Mouse (Mus musculus) liver, postnatal 0 days (tissue): ENCODE data around the gene Taok3. TPM values are rescaled to one million over a fixed set of nuclear protein-coding genes. Genes with fewer than 3 reads are reported as not detected.

Source experiments
- ATAC-seq: fragments of 200-750 bp; cut with Nextera tagmentation; 2 replicates; pipeline ENCODE4 v1.8.0; 2017; ENCODE audit warnings: mild to moderate bottlenecking, moderate library complexity
- DNase-seq: peaks from one replicate; pipeline ENCODE4 v3.0.0-alpha.2; 2016
- H3K27ac ChIP-seq: fragments of 300-500 bp; sonication (generic); 2 replicates; pipeline ENCODE4 v1.5.1; 2014; ENCODE audit warnings: antibody characterized with exemption, moderate library complexity, mild to moderate bottlenecking, low read depth
- H3K27me3 ChIP-seq: fragments of 300-500 bp; sonication (generic); 2 replicates; pipeline ENCODE4 v1.6.1; 2014; ENCODE audit warnings: low read length, control low read depth, mixed read lengths; ENCODE audit not compliant: insufficient read depth
- H3K36me3 ChIP-seq: fragments of 300-500 bp; sonication (generic); replicated peaks from 2 replicates; pipeline ENCODE4 v1.6.1; 2014; ENCODE audit warnings: mild to moderate bottlenecking, control low read depth, low read length, moderate library complexity, mixed read lengths; ENCODE audit not compliant: insufficient read depth
- H3K4me1 ChIP-seq: fragments of 300-500 bp; sonication (generic); 2 replicates; pipeline ENCODE4 v1.6.1; 2014; ENCODE audit warnings: antibody characterized with exemption, mild to moderate bottlenecking, control low read depth; ENCODE audit not compliant: insufficient read depth
- H3K4me2 ChIP-seq: fragments of 300-500 bp; sonication (generic); 2 replicates; pipeline ENCODE4 v1.6.1; 2014; ENCODE audit warnings: low read depth, mild to moderate bottlenecking, low read length, moderate library complexity, mixed read lengths
- H3K4me3 ChIP-seq: fragments of 300-500 bp; sonication (generic); 2 replicates; pipeline ENCODE4 v1.5.1; 2014; ENCODE audit warnings: low read depth, low read length
- H3K9ac ChIP-seq: fragments of 300-500 bp; sonication (generic); replicated peaks from 2 replicates; pipeline ENCODE4 v1.6.1; 2014; ENCODE audit warnings: mild to moderate bottlenecking, moderate library complexity
- H3K9me3 ChIP-seq: fragments of 300-500 bp; sonication (generic); 2 replicates; pipeline ENCODE4 v1.6.1; 2016; ENCODE audit warnings: mild to moderate bottlenecking, control low read depth, low read length, mixed read lengths
- CTCF ChIP-seq: sonication (generic); IDR thresholded peaks from 2 replicates; pipeline ENCODE4 v1.5.1; 2016; ENCODE audit warnings: antibody characterized with exemption, low read depth
- EP300 ChIP-seq: IDR thresholded peaks from 2 replicates; pipeline ENCODE4 v1.6.1; 2016; ENCODE audit warnings: antibody characterized with exemption, low read depth, mild to moderate bottlenecking
- WGBS: fragments of 180-500 bp; shearing (Covaris S2); extraction: QIAGEN DNeasy Blood & Tissue Kit; methylation state at CpG from one replicate; pipeline ENCODE4 v1.1.7; 2014; ENCODE audit not compliant: insufficient replicate concordance; 5-methylcytosine and 5-hydroxymethylcytosine counted together
- polyA plus RNA-seq: library from polyadenylated mRNA; unstranded; fragments of >200 nt; fragmentation: Nextera tagmentation; extraction: Ambion mirVana; gene quantifications from 2 replicates; pipeline ENCODE4 v1.2.1, GENCODE M21; 2015

Taok3 gene
- polyA plus RNA-seq, 1 experiment from 2014 or later: 41.9 TPM

- Histone ChIP-seq H3K27me3 (no peaks in the 10 kb centered on the region), H3K27ac (peak overlapping the region; percentile 63), H3K4me2 (peak overlapping the region; percentile 29; the same call in 1 of the 2 replicates), H3K4me3 (no peak overlapping the region), H3K4me1 (peaks cover 24% of the 10 kb centered on the region), H3K9me3 (no peaks in the 10 kb centered on the region), H3K36me3 (peaks cover 23% of the 10 kb centered on the region), H3K9ac (no peak overlapping the region)
- DNase-seq (no peak), ATAC-seq (0 out of 2 replicates have a peak, but pooled peaks have one; percentile 11)
- TF ChIP-seq EP300 (no peak), CTCF (no peak)
- 67% methylated on average over 6 of the region's 6 CpGs for WGBS
Measured at GRCm38 (mm10) chr5:117159805-117160291, 39.9 kb downstream of the Taok3 start.

DNA sequence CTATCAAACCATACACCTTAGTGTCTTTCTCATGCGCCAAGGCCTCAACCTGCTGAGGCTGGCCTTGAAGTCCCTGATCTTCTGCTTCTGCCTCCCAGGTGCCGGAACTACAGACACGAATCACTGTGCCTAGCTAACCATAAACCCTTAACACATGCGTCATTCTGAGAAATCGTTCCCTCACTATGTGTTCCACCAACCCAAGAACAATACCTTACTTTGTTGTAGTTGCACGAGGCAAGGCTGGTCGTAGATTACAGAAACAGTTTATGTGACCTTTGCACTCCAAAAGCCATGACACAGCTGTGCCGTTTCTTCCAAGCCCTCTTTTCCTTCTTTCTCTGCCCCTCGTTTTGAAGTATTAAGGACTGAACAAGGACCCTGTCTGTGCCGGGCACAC is 40.6 kb downstream of the Taok3 start:
- ATAC-seq: no peak
- DNase-seq: no peak
- TF ChIP-seq EP300 (no peak), CTCF (no peak)
- H3K9me3 ChIP-seq: no peaks in the 10 kb centered on the region
- H3K4me3 ChIP-seq: no peak overlapping the region
- no peak overlapping the region for H3K4me2 ChIP-seq
- H3K4me1 ChIP-seq: peaks cover 26% of the 10 kb centered on the region
- H3K9ac ChIP-seq: no peak overlapping the region
- peak overlapping the region; percentile 63 for H3K27ac ChIP-seq
- no peaks in the 10 kb centered on the region for H3K27me3 ChIP-seq
- 73% methylated on average over 10 of the region's 10 CpGs for WGBS
- H3K36me3 ChIP-seq: peaks cover 22% of the 10 kb centered on the region

- no peak overlapping the region for H3K4me3 ChIP-seq
- H3K27ac ChIP-seq: no peak overlapping the region
- no peak overlapping the region for H3K4me2 ChIP-seq
- ATAC-seq (no peak), DNase-seq (no peak)
- TF ChIP-seq CTCF: no peak
- TF ChIP-seq EP300: no peak
- no peak overlapping the region for H3K9ac ChIP-seq
- WGBS: 95% methylated on average over 13 of the region's 13 CpGs
- H3K4me1 ChIP-seq: peaks cover 23% of the 10 kb centered on the region
- no peaks in the 10 kb centered on the region for H3K27me3 ChIP-seq
- no peaks in the 10 kb centered on the region for H3K9me3 ChIP-seq
- H3K36me3 ChIP-seq: peaks cover 24% of the 10 kb centered on the region; the same call in 1 of the 2 replicates
Measured at GRCm38 (mm10) chr5:117163790-117164189, 43.9 kb downstream of the Taok3 start.

DNA sequence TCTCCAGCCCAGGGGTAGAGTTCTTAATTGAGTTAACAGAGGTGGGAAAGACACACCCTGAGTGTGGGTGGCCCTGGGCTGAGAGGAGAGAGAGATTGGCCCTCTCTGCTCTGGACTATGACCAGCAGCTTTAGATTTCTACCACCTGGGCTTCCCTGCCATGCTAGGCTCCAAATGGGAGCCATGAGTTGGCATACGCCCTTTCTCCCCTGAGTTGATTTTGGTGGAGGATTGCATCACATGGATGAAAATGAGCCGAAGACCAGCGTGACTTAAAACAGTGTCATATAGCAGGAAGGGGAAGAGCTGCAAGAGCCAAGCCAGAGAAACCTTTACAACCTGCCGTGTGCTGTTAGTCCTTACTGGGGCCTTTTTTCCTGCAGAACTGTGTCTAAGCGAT is 44.6 kb downstream of the Taok3 start:
- WGBS: 70% methylated on average over 5 of the region's 5 CpGs
- H3K4me1 ChIP-seq: peaks cover 16% of the 10 kb centered on the region
- H3K4me2 ChIP-seq: no peak overlapping the region
- DNase-seq (no peak), ATAC-seq (peak; percentile 68)
- H3K4me3 ChIP-seq: no peak overlapping the region
- peak overlapping the region; percentile 13; the same call in 1 of the 2 replicates for H3K27ac ChIP-seq
- no peaks in the 10 kb centered on the region for H3K9me3 ChIP-seq
- no peaks in the 10 kb centered on the region for H3K27me3 ChIP-seq
- no peak overlapping the region for H3K9ac ChIP-seq
- TF ChIP-seq CTCF (no peak), EP300 (no peak)
- H3K36me3 ChIP-seq: peaks cover 24% of the 10 kb centered on the region; the same call in 1 of the 2 replicates

DNA sequence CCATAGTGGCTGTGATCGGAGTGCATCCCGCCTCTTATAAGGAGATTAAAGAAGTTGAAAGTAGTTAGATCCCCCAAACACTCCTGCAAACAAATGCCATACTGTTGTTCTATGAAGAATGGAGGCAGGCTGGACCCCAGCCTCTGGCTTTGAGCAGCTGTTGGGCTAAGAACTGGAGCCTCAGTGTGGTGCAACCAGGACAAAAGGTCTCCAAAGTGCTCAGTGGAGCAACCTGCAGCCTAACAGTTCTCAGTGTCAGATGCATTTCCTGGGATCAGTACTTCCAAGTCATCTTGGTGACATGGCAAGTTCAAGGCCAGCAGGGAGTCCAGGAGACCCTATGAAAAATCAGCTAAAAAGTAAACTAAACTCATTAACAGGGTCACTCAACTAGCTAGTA is 45.0 kb downstream of the Taok3 start:
- no peaks in the 10 kb centered on the region for H3K9me3 ChIP-seq
- ATAC-seq (peak; percentile 35; the same call in 1 of the 2 replicates), DNase-seq (no peak)
- no peak overlapping the region for H3K27ac ChIP-seq
- H3K36me3 ChIP-seq: peaks cover 24% of the 10 kb centered on the region; the same call in 1 of the 2 replicates
- no peaks in the 10 kb centered on the region for H3K27me3 ChIP-seq
- no peak overlapping the region for H3K4me3 ChIP-seq
- H3K9ac ChIP-seq: no peak overlapping the region
- H3K4me2 ChIP-seq: no peak overlapping the region
- WGBS: 92% methylated on average over 2 of the region's 2 CpGs
- TF ChIP-seq CTCF: no peak
- no peak for TF ChIP-seq EP300
- peaks cover 14% of the 10 kb centered on the region for H3K4me1 ChIP-seq

- Histone ChIP-seq H3K4me2 (no peak overlapping the region), H3K9ac (no peak overlapping the region), H3K4me1 (peaks cover 14% of the 10 kb centered on the region), H3K36me3 (0 out of 2 replicates have a peak, but pooled peaks cover 19% of the 10 kb centered on the region), H3K27me3 (no peaks in the 10 kb centered on the region), H3K9me3 (no peaks in the 10 kb centered on the region), H3K4me3 (no peak overlapping the region), H3K27ac (no peak overlapping the region)
- DNase-seq: no peak
- ATAC-seq: no peak
- WGBS: 76% methylated on average over 2 of the region's 2 CpGs
- TF ChIP-seq EP300: no peak
- TF ChIP-seq CTCF: no peak
Measured at GRCm38 (mm10) chr5:117165946-117166345, 46.0 kb downstream of the Taok3 start.
